Mouse (Mus musculus) limb, embryonic 13.5 days (tissue): ENCODE measurements at regions not wholly inside any gene's neighbourhood (a gene's known extent, or its start where the extent isn't known, plus 50 kb on each side); places are given as distances from the start of the nearest gene placed in this dataset.

ENCODE experiments used
- ATAC-seq: fragments of 200-750 bp; cut with Nextera tagmentation; 2 replicates; pipeline ENCODE4 v1.8.0; 2017; ENCODE audit warnings: low read depth, moderate number of reproducible peaks, moderate TSS enrichment; ENCODE audit not compliant: low FRiP score
- H3K27ac ChIP-seq: fragments of 300-500 bp; sonication (generic); 2 replicates; pipeline ENCODE4 v1.5.1; 2015; ENCODE audit warnings: inconsistent platforms, mild to moderate bottlenecking, moderate library complexity
- H3K27me3 ChIP-seq: fragments of 300-500 bp; sonication (generic); 2 replicates; pipeline ENCODE4 v1.6.1; 2015; ENCODE audit warnings: mild to moderate bottlenecking, inconsistent platforms
- H3K36me3 ChIP-seq: fragments of 300-500 bp; sonication (generic); 2 replicates; pipeline ENCODE4 v1.6.1; 2015; ENCODE audit warnings: inconsistent platforms, mild to moderate bottlenecking, moderate library complexity
- H3K4me1 ChIP-seq: fragments of 300-500 bp; sonication (generic); 2 replicates; pipeline ENCODE4 v1.6.1; 2015; ENCODE audit warnings: inconsistent platforms
- H3K4me2 ChIP-seq: fragments of 300-500 bp; sonication (generic); replicated peaks from 2 replicates; pipeline ENCODE4 v1.6.1; 2015; ENCODE audit warnings: inconsistent platforms, mild to moderate bottlenecking, moderate library complexity
- H3K4me3 ChIP-seq: fragments of 300-500 bp; sonication (generic); 2 replicates; pipeline ENCODE4 v1.5.1; 2015; ENCODE audit warnings: moderate library complexity, mild to moderate bottlenecking, inconsistent platforms
- H3K9ac ChIP-seq: fragments of 300-500 bp; sonication (generic); 2 replicates; pipeline ENCODE4 v1.6.1; 2015; ENCODE audit warnings: mild to moderate bottlenecking, inconsistent platforms
- H3K9me3 ChIP-seq: fragments of 300-500 bp; sonication (generic); 2 replicates; pipeline ENCODE4 v1.6.1; 2016; ENCODE audit warnings: inconsistent platforms
- WGBS: fragments of 180-500 bp; shearing (Covaris S2); methylation state at CpG from one replicate; pipeline ENCODE4 v1.1.7; 2015; 5-methylcytosine and 5-hydroxymethylcytosine counted together

DNA sequence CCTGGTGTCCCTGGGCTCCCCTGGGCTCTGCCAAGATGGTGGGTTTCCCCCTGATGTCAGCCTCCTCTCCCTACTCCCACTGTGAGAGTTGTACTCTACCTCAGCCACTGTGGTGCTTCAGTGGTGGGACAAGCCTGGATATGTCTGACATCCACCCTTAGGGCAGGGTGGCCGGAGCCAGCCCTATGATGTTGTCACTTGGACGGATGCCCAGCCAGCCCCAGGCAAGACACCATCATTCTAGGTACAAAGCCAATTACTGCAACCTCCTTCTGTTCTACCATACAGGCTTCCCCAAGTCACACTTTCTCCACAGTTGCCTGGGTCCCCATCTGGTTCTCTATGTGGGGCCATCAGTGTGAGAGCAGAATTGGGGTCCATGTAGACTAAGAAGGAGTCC lies 141.0 kb upstream of the Smim23 start:
- 46% methylated on average over 2 of the region's 2 CpGs for WGBS
- ATAC-seq = no peak
- H3K27ac ChIP-seq = no peak overlapping the region
- H3K4me2 ChIP-seq = no peak overlapping the region
- H3K9me3 ChIP-seq = no peaks in the 10 kb centered on the region; the same call in 1 of the 2 replicates
- no peak overlapping the region for H3K4me3 ChIP-seq
- no peaks in the 10 kb centered on the region for H3K36me3 ChIP-seq
- H3K4me1 ChIP-seq = peaks cover 21% of the 10 kb centered on the region
- no peak overlapping the region for H3K9ac ChIP-seq
- H3K27me3 ChIP-seq = no peaks in the 10 kb centered on the region

DNA sequence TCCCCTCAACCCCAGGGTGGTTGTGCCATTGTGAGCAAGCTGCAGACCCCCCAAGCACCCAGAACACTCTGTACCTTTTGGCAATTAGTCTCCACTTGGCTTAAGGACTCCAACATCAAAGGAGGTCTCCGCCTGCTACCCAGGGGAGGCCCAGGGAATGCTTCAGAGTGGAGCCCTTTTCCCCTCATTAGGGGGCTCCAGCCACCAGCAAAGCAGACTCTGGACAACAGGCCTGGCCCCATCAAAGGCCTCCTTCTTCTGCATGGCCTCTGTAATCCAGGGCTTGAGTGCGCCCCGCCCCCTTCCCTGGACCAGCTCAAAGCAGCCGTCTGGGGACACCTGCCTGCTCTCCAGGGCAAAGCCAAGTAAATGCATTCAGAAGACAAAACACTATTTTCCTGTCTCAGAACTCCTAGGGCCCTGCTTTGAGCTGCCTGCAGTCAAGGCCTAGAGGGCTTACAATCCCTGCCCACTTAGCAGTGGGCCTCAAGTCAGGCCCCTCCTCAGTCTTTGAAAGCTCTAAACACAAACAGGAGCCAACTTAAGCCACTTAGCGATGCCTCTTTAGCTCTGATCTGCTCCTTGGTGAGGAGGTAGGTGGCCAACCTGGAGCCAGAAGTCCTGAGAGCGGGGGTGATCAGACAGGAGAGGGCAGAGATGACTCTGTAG lies 139.4 kb upstream of the Smim23 start:
- ATAC-seq = no peak

GRCm38 (mm10) chr11:32961600-32961999 lies 137.2 kb upstream of the Smim23 start:
- ATAC-seq = no peak
- Histone ChIP-seq H3K4me3 (no peak overlapping the region), H3K36me3 (no peaks in the 10 kb centered on the region), H3K9ac (no peak overlapping the region), H3K27ac (no peak overlapping the region), H3K9me3 (no peaks in the 10 kb centered on the region; the same call in 1 of the 2 replicates), H3K4me1 (peaks cover 26% of the 10 kb centered on the region), H3K4me2 (no peak overlapping the region), H3K27me3 (no peaks in the 10 kb centered on the region)
- 71% methylated on average over 3 of the region's 3 CpGs for WGBS

More for the DNA sequence above, 139.4 kb upstream of the Smim23 start:
- Histone ChIP-seq H3K36me3 (no peaks in the 10 kb centered on the region), H3K4me1 (peaks cover 21% of the 10 kb centered on the region), H3K4me3 (no peak overlapping the region), H3K4me2 (no peak overlapping the region), H3K9me3 (no peaks in the 10 kb centered on the region; the same call in 1 of the 2 replicates), H3K9ac (0 out of 2 replicates have a peak overlapping the region, but pooled peaks have one; percentile 25), H3K27me3 (no peaks in the 10 kb centered on the region), H3K27ac (no peak overlapping the region; the same call in 1 of the 2 replicates)
- WGBS = 18% methylated on average over 6 of the region's 6 CpGs

DNA sequence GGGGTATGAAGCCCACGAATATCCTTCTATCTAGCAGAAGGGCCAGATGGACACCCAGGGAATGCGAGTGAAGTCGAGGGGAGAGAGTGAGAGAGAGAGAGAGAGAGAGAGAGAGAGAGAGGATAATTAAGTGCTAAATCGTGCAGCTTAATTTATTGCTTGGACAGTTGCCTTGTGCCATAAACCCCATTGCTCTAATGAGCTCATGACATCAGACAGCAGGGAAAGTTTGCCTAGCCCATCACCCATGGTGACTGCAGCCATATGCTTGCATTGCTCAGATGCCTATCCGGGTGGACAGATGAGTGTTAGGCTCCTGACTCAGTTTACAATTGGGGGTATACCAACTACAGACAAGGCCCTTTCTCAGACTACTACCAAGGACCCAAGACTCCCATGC lies 134.6 kb upstream of the Smim23 start:
- WGBS = 35% methylated on average over 5 of the region's 5 CpGs
- no peak for ATAC-seq
- no peaks in the 10 kb centered on the region; the same call in 1 of the 2 replicates for H3K9me3 ChIP-seq

DNA sequence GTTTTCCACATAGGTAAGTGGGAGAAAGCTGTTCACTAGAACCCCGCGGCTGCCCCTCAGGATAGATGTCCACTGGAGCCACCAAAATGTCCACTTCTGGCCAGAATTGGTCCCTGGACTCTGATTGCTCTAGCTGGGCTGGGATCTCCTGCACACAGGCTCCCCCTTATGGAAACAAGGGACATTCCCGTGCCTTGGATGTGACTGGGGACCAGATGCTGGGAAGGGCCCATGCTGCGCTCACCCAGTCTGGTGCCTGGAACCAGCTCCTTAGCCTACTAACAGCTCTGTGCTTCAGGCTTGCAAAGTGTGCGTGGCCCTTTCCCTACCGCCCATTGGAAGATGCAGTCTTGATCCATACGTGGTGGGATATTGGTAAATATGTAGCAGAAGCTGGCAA lies 132.6 kb upstream of the Smim23 start:
- Histone ChIP-seq H3K4me1 (peaks cover 12% of the 10 kb centered on the region; the same call in 1 of the 2 replicates), H3K4me3 (no peak overlapping the region), H3K36me3 (no peaks in the 10 kb centered on the region), H3K27me3 (no peaks in the 10 kb centered on the region; the same call in 1 of the 2 replicates), H3K9me3 (no peaks in the 10 kb centered on the region; the same call in 1 of the 2 replicates), H3K27ac (no peak overlapping the region), H3K9ac (no peak overlapping the region), H3K4me2 (no peak overlapping the region)
- WGBS = 22% methylated on average over 7 of the region's 7 CpGs
- ATAC-seq = peak; percentile 83; the same call in 1 of the 2 replicates

More for the DNA sequence above, 134.6 kb upstream of the Smim23 start:
- Histone ChIP-seq H3K4me1 (peaks cover 15% of the 10 kb centered on the region), H3K27ac (no peak overlapping the region), H3K9ac (no peak overlapping the region), H3K4me3 (no peak overlapping the region), H3K4me2 (no peak overlapping the region), H3K36me3 (no peaks in the 10 kb centered on the region), H3K27me3 (no peaks in the 10 kb centered on the region; the same call in 1 of the 2 replicates)

- Histone ChIP-seq H3K27ac (no peak overlapping the region), H3K4me3 (no peak overlapping the region), H3K4me2 (no peak overlapping the region), H3K27me3 (no peaks in the 10 kb centered on the region; the same call in 1 of the 2 replicates), H3K36me3 (no peaks in the 10 kb centered on the region), H3K9me3 (no peaks in the 10 kb centered on the region), H3K9ac (no peak overlapping the region), H3K4me1 (peaks cover 21% of the 10 kb centered on the region)
- ATAC-seq = no peak
Observed at GRCm38 (mm10) chr11:32952271-32952670, 127.9 kb upstream of the Smim23 start.

GRCm38 (mm10) chr11:32948132-32948531 lies 123.7 kb upstream of the Smim23 start:
- no peak for ATAC-seq
- no peak overlapping the region for H3K4me3 ChIP-seq
- H3K9ac ChIP-seq = no peak overlapping the region
- no peaks in the 10 kb centered on the region for H3K27me3 ChIP-seq
- no peaks in the 10 kb centered on the region for H3K9me3 ChIP-seq
- no peaks in the 10 kb centered on the region for H3K36me3 ChIP-seq
- peaks cover 22% of the 10 kb centered on the region for H3K4me1 ChIP-seq
- no peak overlapping the region for H3K27ac ChIP-seq
- 42% methylated on average over 4 of the region's 4 CpGs for WGBS
- H3K4me2 ChIP-seq = no peak overlapping the region

DNA sequence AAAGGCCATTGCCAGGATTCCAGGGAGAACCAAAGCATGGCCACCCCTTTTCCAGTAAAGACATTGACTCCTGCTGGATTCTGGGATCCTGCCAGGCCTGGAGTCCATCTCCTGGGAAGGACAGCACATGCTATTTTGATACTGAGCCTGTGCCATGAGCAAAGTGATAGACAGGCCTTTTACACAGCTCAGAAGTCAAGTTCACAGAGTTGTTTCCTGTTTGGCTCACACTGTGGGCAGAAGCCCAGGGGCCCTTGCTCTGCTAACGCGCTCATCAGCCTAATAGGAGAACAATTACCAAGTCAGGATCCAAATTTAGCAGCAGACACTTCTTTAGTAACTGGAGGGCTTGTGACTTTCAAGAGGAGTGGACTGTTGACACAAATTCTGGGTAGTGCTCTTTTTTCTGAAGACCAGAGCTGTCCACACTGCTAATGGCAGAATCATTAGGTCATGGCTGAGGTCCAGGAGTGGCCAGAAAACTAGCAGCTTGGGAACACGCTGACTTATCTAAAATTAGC lies 122.1 kb upstream of the Smim23 start:
- ATAC-seq = no peak
- Histone ChIP-seq H3K4me3 (no peak overlapping the region), H3K27me3 (no peaks in the 10 kb centered on the region), H3K9ac (no peak overlapping the region), H3K4me2 (no peak overlapping the region), H3K4me1 (peaks cover 26% of the 10 kb centered on the region), H3K9me3 (no peaks in the 10 kb centered on the region), H3K27ac (no peak overlapping the region), H3K36me3 (no peaks in the 10 kb centered on the region)
- 73% methylated on average over 3 of the region's 3 CpGs for WGBS

- Histone ChIP-seq H3K27ac (no peak overlapping the region), H3K9me3 (no peaks in the 10 kb centered on the region), H3K4me2 (no peak overlapping the region), H3K4me1 (peaks cover 26% of the 10 kb centered on the region), H3K9ac (no peak overlapping the region), H3K27me3 (no peaks in the 10 kb centered on the region), H3K4me3 (no peak overlapping the region), H3K36me3 (no peaks in the 10 kb centered on the region)
- ATAC-seq = no peak
- WGBS = 71% methylated on average over 2 of the region's 2 CpGs
Observed at GRCm38 (mm10) chr11:32945071-32945470, 120.7 kb upstream of the Smim23 start.

GRCm38 (mm10) chr11:32941331-32942009 lies 117.1 kb upstream of the Smim23 start:
- Histone ChIP-seq H3K4me1 (0 out of 2 replicates have a peak, but pooled peaks cover 17% of the 10 kb centered on the region), H3K4me3 (no peak overlapping the region), H3K27ac (peak overlapping the region; percentile 2; the same call in 1 of the 2 replicates), H3K9me3 (no peaks in the 10 kb centered on the region), H3K9ac (no peak overlapping the region), H3K36me3 (no peaks in the 10 kb centered on the region), H3K27me3 (0 out of 2 replicates have a peak, but pooled peaks cover 5% of the 10 kb centered on the region), H3K4me2 (no peak overlapping the region)
- 65% methylated on average over 5 of the region's 5 CpGs for WGBS
- ATAC-seq = no peak

- no peak overlapping the region for H3K27ac ChIP-seq
- H3K9me3 ChIP-seq = no peaks in the 10 kb centered on the region
- WGBS = 83% methylated on average over 1 of the region's 1 CpGs
- H3K36me3 ChIP-seq = no peaks in the 10 kb centered on the region
- ATAC-seq = no peak
- no peak overlapping the region for H3K9ac ChIP-seq
- no peak overlapping the region for H3K4me3 ChIP-seq
- no peak overlapping the region for H3K4me2 ChIP-seq
- H3K4me1 ChIP-seq = 0 out of 2 replicates have a peak, but pooled peaks cover 13% of the 10 kb centered on the region
- 0 out of 2 replicates have a peak, but pooled peaks cover 12% of the 10 kb centered on the region for H3K27me3 ChIP-seq
Observed at GRCm38 (mm10) chr11:32939102-32939501, 114.7 kb upstream of the Smim23 start.

GRCm38 (mm10) chr11:32937167-32937566 lies 112.8 kb upstream of the Smim23 start:
- Histone ChIP-seq H3K9ac (no peak overlapping the region), H3K4me3 (no peak overlapping the region), H3K4me2 (no peak overlapping the region), H3K9me3 (0 out of 2 replicates have a peak, but pooled peaks cover 6% of the 10 kb centered on the region), H3K27me3 (0 out of 2 replicates have a peak, but pooled peaks cover 12% of the 10 kb centered on the region), H3K36me3 (no peaks in the 10 kb centered on the region), H3K27ac (no peak overlapping the region), H3K4me1 (0 out of 2 replicates have a peak, but pooled peaks cover 7% of the 10 kb centered on the region)
- 42% methylated on average over 1 of the region's 1 CpGs for WGBS
- ATAC-seq = no peak
